Mouse (Mus musculus) right cerebral cortex, postnatal 14 days (tissue): Measurements from ENCODE around the gene Atp8a1.
"Not testable (repeated sequence)": the region's sequence is repeated elsewhere in the genome, so short reads cannot be mapped to it uniquely, and the experiment has no call there.

ENCODE experiments used
- DNase-seq: peaks from one replicate; pipeline ENCODE4 v3.0.0; 2022

Gene Atp8a1

GRCm38 (mm10) chr5:67826278-67826677 is 21.0 kb downstream of the Atp8a1 start:
- DNase-seq: no peak

- no peak for DNase-seq
Observed at GRCm38 (mm10) chr5:67824600-67824999, 22.6 kb downstream of the Atp8a1 start.

GRCm38 (mm10) chr5:67823771-67824170 is 23.5 kb downstream of the Atp8a1 start:
- no peak for DNase-seq

- DNase-seq: no peak
Observed at GRCm38 (mm10) chr5:67822619-67823018, 24.6 kb downstream of the Atp8a1 start.

- no peak for DNase-seq
Observed at GRCm38 (mm10) chr5:67821987-67822401, 25.2 kb downstream of the Atp8a1 start.

- DNase-seq: no peak
Observed at GRCm38 (mm10) chr5:67821185-67821584, 26.0 kb downstream of the Atp8a1 start.

GRCm38 (mm10) chr5:67819451-67819850 is 27.8 kb downstream of the Atp8a1 start:
- no peak for DNase-seq

- DNase-seq: peak; percentile 22
Observed at GRCm38 (mm10) chr5:67815572-67816325, 31.5 kb downstream of the Atp8a1 start.

GRCm38 (mm10) chr5:67815060-67815459 is 32.2 kb downstream of the Atp8a1 start:
- DNase-seq: not testable (repeated sequence)

GRCm38 (mm10) chr5:67814437-67814965 is 32.7 kb downstream of the Atp8a1 start:
- no peak for DNase-seq

- DNase-seq: no peak
Observed at GRCm38 (mm10) chr5:67813334-67813733, 33.9 kb downstream of the Atp8a1 start.

GRCm38 (mm10) chr5:67802174-67803030 is 44.8 kb downstream of the Atp8a1 start:
- peak; percentile 29 for DNase-seq

- DNase-seq: no peak
Observed at GRCm38 (mm10) chr5:67800801-67801200, 46.4 kb downstream of the Atp8a1 start.

GRCm38 (mm10) chr5:67799785-67800184 is 47.4 kb downstream of the Atp8a1 start:
- no peak for DNase-seq

- DNase-seq: no peak
Observed at GRCm38 (mm10) chr5:67798348-67798747, 48.9 kb downstream of the Atp8a1 start.

GRCm38 (mm10) chr5:67797006-67797958 is 50.0 kb downstream of the Atp8a1 start:
- peak; percentile 28 for DNase-seq

- DNase-seq: peak; percentile 17
Observed at GRCm38 (mm10) chr5:67794129-67794800, 53.0 kb downstream of the Atp8a1 start.

GRCm38 (mm10) chr5:67782775-67783174 is 64.5 kb downstream of the Atp8a1 start:
- no peak for DNase-seq

GRCm38 (mm10) chr5:67778026-67778425 is 69.2 kb downstream of the Atp8a1 start:
- DNase-seq: no peak

- DNase-seq: no peak
Observed at GRCm38 (mm10) chr5:67774186-67774585, 73.0 kb downstream of the Atp8a1 start.

GRCm38 (mm10) chr5:67768708-67769107 is 78.5 kb downstream of the Atp8a1 start:
- no peak for DNase-seq

GRCm38 (mm10) chr5:67764798-67765197 is 82.4 kb downstream of the Atp8a1 start:
- DNase-seq: no peak
